Mouse (Mus musculus) heart, adult 2 months (tissue): ENCODE measurements around the gene Frem1. TPM values are rescaled to one million over a fixed set of nuclear protein-coding genes. Genes with fewer than 3 reads are reported as not detected.

Experiments
- DNase-seq, 2 experiments: peaks; one replicate each; pipeline ENCODE4 v3.0.0; 2021
- H3K27ac ChIP-seq: fragments of 200-600 bp; 2 replicates; pipeline ENCODE4 v1.8.1; 2022
- H3K27me3 ChIP-seq: fragments of 200-500 bp; 2 replicates; pipeline ENCODE4 v1.6.1; 2012; ENCODE audit warnings: mild to moderate bottlenecking, low read length, inconsistent platforms, mixed read lengths; ENCODE audit not compliant: control insufficient read depth, insufficient read depth
- H3K36me3 ChIP-seq: fragments of 200-500 bp; 2 replicates; pipeline ENCODE4 v1.6.1; 2012; ENCODE audit warnings: low read length, inconsistent platforms; ENCODE audit not compliant: control insufficient read depth, insufficient read depth
- H3K4me1 ChIP-seq: fragments of 200-500 bp; 2 replicates; pipeline ENCODE4 v1.6.1; 2011; ENCODE audit warnings: low read length; ENCODE audit not compliant: control insufficient read depth, insufficient read depth
- H3K4me3 ChIP-seq: fragments of 200-600 bp; 2 replicates; pipeline ENCODE4 v1.8.1; 2022
- H3K79me2 ChIP-seq: fragments of 200-500 bp; replicated peaks from 2 replicates; pipeline ENCODE4 v1.6.1; 2012; ENCODE audit warnings: mild to moderate bottlenecking, inconsistent platforms, low read length, moderate library complexity, mixed read lengths; ENCODE audit not compliant: control insufficient read depth, insufficient read depth
- H3K9ac ChIP-seq: fragments of 200-500 bp; 2 replicates; pipeline ENCODE4 v1.6.1; 2012; ENCODE audit warnings: low read depth, mild to moderate bottlenecking, control low read depth, inconsistent platforms, low read length, mixed read lengths
- CTCF ChIP-seq: fragments of 200-600 bp; IDR thresholded peaks from 2 replicates; pipeline ENCODE4 v1.8.1; 2022; ENCODE audit warnings: antibody characterized with exemption, mild to moderate bottlenecking, moderate library complexity
- EP300 ChIP-seq: fragments of 200-500 bp; IDR thresholded peaks from 2 replicates; pipeline ENCODE4 v1.6.1; 2011; ENCODE audit warnings: low read depth, low read length, control low read depth; ENCODE audit not compliant: insufficient read depth
- POLR2A ChIP-seq: fragments of 200-500 bp; IDR thresholded peaks from 2 replicates; pipeline ENCODE4 v1.6.1; 2011; ENCODE audit warnings: mild to moderate bottlenecking, low read depth, low read length, control low read depth; ENCODE audit not compliant: insufficient read depth
- WGBS: fragments of 180-500 bp; shearing (Covaris S2); methylation state at CpG from one replicate; pipeline ENCODE4 v1.1.7; 2018; 5-methylcytosine and 5-hydroxymethylcytosine counted together
- intact Hi-C: fragments of 180-260 bp; cut with DNase I; formaldehyde crosslinking; loops from one replicate; pipeline ENCODE4 v1.15.1; 2025
- polyA plus RNA-seq: library from polyadenylated mRNA; depleted of rRNA; stranded (reverse); fragments of >200 nt; gene quantifications from 2 replicates; pipeline ENCODE4 v1.2.3, GENCODE M21; 2012
- total RNA-seq, 2 experiments: library from RNA; stranded (reverse); gene quantifications; 2 replicates each; pipeline ENCODE4 v1.2.3; 2021

Frem1 gene
- total and polyA plus RNA-seq, 3 experiments, result 0.21 to 0.52 (median 0.21) TPM

- 88% methylated on average over 8 of the region's 8 CpGs for whole genome bisulfite sequencing
- TF ChIP-seq EP300, result no peak
- no peak for TF ChIP-seq POLR2A
- TF ChIP-seq CTCF, result no peak
- no peaks in the 10 kb centered on the region for H3K4me1 ChIP-seq
- H3K9ac ChIP-seq, result no peak overlapping the region
- no peaks in the 10 kb centered on the region for H3K36me3 ChIP-seq
- H3K79me2 ChIP-seq, result no peaks in the 10 kb centered on the region
- intact Hi-C loops, result no loop called here
- no peaks in the 10 kb centered on the region for H3K27me3 ChIP-seq
- DNase-seq, result no peak
- H3K27ac ChIP-seq, result no peak overlapping the region
- H3K4me3 ChIP-seq, result no peak overlapping the region
Observed at GRCm38 (mm10) chr4:82946721-82947120, 105.4 kb downstream of the Frem1 start.

DNA sequence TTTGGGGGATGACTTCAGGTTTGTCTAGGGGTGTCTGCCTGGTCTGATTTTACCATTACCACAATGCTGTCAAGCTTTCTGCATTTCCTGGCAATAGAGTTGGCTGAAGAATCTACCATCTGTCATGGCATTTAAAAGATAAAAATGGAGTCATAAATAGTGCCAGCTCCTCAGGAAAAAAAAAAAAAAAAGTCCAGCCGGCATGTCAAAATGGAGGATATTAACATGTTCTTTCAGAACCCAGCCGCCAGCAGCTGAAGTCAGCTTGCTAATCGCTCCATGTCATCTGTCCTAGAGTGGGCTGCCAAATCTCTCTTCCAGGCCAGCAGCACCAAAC lies 105.9 kb downstream of the Frem1 start:
- Histone ChIP-seq H3K9ac (no peak overlapping the region), H3K4me3 (no peak overlapping the region), H3K27ac (no peak overlapping the region), H3K79me2 (no peaks in the 10 kb centered on the region), H3K4me1 (no peaks in the 10 kb centered on the region), H3K36me3 (no peaks in the 10 kb centered on the region), H3K27me3 (no peaks in the 10 kb centered on the region)
- 61% methylated on average over 3 of the region's 3 CpGs for WGBS
- intact Hi-C loops, result no loop called here
- DNase-seq, result no peak
- TF ChIP-seq EP300, result no peak

- DNase-seq, result no peak
- Histone ChIP-seq H3K79me2 (no peaks in the 10 kb centered on the region), H3K4me1 (no peaks in the 10 kb centered on the region), H3K27me3 (no peaks in the 10 kb centered on the region), H3K4me3 (no peak overlapping the region), H3K36me3 (no peaks in the 10 kb centered on the region), H3K27ac (no peak overlapping the region), H3K9ac (no peak overlapping the region)
- WGBS, result 83% methylated on average over 9 of the region's 9 CpGs
- intact Hi-C loops, result no loop called here
- no peak for TF ChIP-seq POLR2A
- TF ChIP-seq CTCF, result no peak
- no peak for TF ChIP-seq EP300
Observed at GRCm38 (mm10) chr4:82945572-82946275, 106.4 kb downstream of the Frem1 start.

GRCm38 (mm10) chr4:82940680-82941079 lies 111.5 kb downstream of the Frem1 start:
- no peak overlapping the region for H3K9ac ChIP-seq

GRCm38 (mm10) chr4:82940248-82940647 lies 111.9 kb downstream of the Frem1 start:
- Histone ChIP-seq H3K9ac (no peak overlapping the region), H3K4me1 (no peaks in the 10 kb centered on the region), H3K4me3 (no peak overlapping the region), H3K36me3 (no peaks in the 10 kb centered on the region), H3K79me2 (no peaks in the 10 kb centered on the region), H3K27me3 (no peaks in the 10 kb centered on the region), H3K27ac (no peak overlapping the region)
- intact Hi-C loops, result no loop called here
- TF ChIP-seq CTCF, result no peak
- no peak for TF ChIP-seq POLR2A
- no peak for TF ChIP-seq EP300
- no peak for DNase-seq
- WGBS, result 78% methylated on average over 13 of the region's 13 CpGs

More at GRCm38 (mm10) chr4:82940680-82941079, 111.5 kb downstream of the Frem1 start:
- no peaks in the 10 kb centered on the region for H3K27me3 ChIP-seq
- DNase-seq, result no peak
- no peak overlapping the region for H3K4me3 ChIP-seq
- no peaks in the 10 kb centered on the region for H3K36me3 ChIP-seq
- 74% methylated on average over 5 of the region's 5 CpGs for WGBS
- no peaks in the 10 kb centered on the region for H3K79me2 ChIP-seq
- intact Hi-C loops, result no loop called here
- H3K27ac ChIP-seq, result no peak overlapping the region
- H3K4me1 ChIP-seq, result no peaks in the 10 kb centered on the region
- no peak for TF ChIP-seq EP300
- no peak for TF ChIP-seq CTCF
- no peak for TF ChIP-seq POLR2A

DNA sequence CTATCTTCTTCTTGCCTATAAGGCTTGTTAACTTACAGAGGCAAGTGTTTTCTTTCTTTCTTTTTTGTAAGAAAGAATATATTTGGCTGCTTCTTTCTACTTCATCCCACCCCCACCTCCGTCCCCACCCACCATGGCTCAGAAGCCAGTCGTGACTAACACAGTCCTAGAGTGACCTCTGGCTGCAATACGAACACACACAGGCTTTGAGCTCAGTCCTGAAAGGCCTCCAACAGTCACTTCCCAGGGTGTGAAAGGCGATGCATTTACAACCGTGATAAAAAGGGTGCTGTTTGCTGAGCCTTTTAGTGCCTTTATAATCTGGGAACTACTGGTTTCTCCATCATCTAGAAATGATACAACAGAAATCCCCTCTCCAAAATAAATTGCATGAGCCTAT lies 117.8 kb downstream of the Frem1 start:
- intact Hi-C loops, result loop anchor here (2.0 to 10.0 kb wide), 6 partner anchors 77 to 1756 kb away; partner anchors contain the start of gene Zdhhc21
- DNase-seq, result peak in 1 of 2 experiments; percentile 18
- no peaks in the 10 kb centered on the region for H3K79me2 ChIP-seq
- WGBS, result 8% methylated on average over 5 of the region's 5 CpGs
- no peak overlapping the region for H3K27ac ChIP-seq
- H3K36me3 ChIP-seq, result no peaks in the 10 kb centered on the region
- no peaks in the 10 kb centered on the region for H3K27me3 ChIP-seq
- H3K4me1 ChIP-seq, result peaks cover 1% of the 10 kb centered on the region; the same call in 1 of the 2 replicates
- TF ChIP-seq POLR2A (no peak), CTCF (peak; percentile 63), EP300 (0 out of 2 replicates have a peak, but pooled peaks have one; percentile 18)
- peak overlapping the region; percentile 28; the same call in 1 of the 2 replicates for H3K4me3 ChIP-seq
- no peak overlapping the region for H3K9ac ChIP-seq
